Mouse (Mus musculus): ENCODE data around the gene Sostdc1. TPM values are rescaled to one million over a fixed set of nuclear protein-coding genes. Genes with fewer than 3 reads are reported as not detected.
A peak's percentile ranks its signal among the peaks of the same experiment; 100 is the strongest.

Sostdc1 gene
- polyA plus RNA-seq, 1 experiment from 2014 or later = 3.2 TPM

DNA sequence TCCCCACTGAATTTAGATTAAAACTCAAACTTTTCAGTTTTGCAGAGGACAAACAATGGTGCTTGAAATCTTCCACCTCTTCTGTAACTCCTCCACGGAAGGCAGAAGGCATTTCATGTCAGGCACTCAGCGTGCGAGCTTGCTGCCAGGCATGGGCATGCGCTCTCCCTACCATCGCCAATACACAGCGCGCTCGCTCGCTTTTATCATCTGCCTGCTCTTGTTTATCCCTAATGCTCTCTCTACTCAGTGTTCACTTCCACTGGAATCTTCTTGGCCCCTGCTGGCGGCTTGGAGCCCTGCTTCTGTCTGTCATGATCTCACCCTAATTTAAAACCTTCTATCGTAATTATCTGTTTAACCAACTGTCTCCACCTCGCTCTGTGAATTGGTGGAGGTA is 11.6 kb upstream of the Sostdc1 start:
- TF ChIP-seq EP300 (optimal IDR thresholded peaks at IDR 0.05) (no peak), CTCF (IDR thresholded peaks at IDR 0.05; ENCODE audit: low read depth) (no peak)
- WGBS = 80% methylated on average over 12 of the region's 12 CpGs
- Histone ChIP-seq H3K27me3 (ENCODE audit: control insufficient read depth, insufficient read depth, low read length) (no peaks in the 10 kb centered on the region), H3K9ac (ENCODE audit: low read length) (no peak overlapping the region), H3K9me3 (ENCODE audit: control insufficient read depth, low read length) (no peaks in the 10 kb centered on the region), H3K4me1 (replicated peaks; ENCODE audit: control insufficient read depth, insufficient read depth) (no peaks in the 10 kb centered on the region), H3K36me3 (ENCODE audit: control insufficient read depth, insufficient read depth, low read length) (no peaks in the 10 kb centered on the region), H3K4me2 (replicated peaks; ENCODE audit: low read depth) (no peak overlapping the region), H3K4me3 (ENCODE audit: low read depth, low read length) (no peak overlapping the region), H3K27ac (replicated peaks) (no peak overlapping the region)
- no peak for DNase-seq (ENCODE audit: low spot score)
- ATAC-seq (ENCODE audit: low FRiP score, low TSS enrichment) = no peak

DNA sequence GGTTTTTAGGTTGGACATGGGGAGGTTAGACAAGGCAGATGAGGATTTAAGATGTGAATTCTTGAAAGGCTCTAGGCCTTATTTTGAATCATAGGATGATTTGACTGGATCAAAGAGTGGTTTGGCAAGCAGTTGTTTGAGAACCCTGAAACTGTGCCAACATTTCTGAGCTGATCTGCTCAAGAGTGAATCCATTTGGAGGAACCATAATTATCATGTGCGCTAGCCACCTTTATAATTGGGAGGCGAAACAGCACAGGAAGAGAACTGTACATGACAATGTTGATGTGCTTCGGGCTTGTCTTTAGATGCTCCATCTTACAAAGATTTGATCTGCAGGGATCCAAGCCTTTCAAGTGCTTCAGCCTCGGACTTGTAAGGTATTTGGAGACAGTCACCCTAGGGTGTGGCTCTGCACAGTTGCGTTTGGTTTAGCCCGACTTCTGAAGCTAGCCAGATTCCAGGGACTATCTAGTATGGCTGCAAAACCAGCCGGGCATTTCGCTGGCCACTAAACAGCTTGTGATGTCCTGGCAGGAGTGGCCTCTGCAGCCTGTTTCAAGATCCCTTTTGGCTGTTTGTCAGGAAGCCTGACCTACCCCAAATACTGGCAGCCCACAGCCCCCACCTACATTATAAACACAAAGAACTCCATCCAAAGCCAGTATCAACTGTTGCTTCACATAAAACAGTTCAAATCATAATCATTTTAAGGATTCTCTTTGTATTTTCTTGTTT is 10.9 kb upstream of the Sostdc1 start:
- DNase-seq (ENCODE audit: low spot score) (no peak), ATAC-seq (ENCODE audit: low FRiP score, low TSS enrichment) (no peak)
- H3K9ac ChIP-seq (ENCODE audit: low read length) = no peak overlapping the region
- H3K27ac ChIP-seq (replicated peaks) = no peak overlapping the region
- WGBS = 67% methylated on average over 8 of the region's 8 CpGs
- H3K9me3 ChIP-seq (ENCODE audit: control insufficient read depth, low read length) = no peaks in the 10 kb centered on the region
- TF ChIP-seq EP300 (optimal IDR thresholded peaks at IDR 0.05) = no peak
- TF ChIP-seq CTCF (IDR thresholded peaks at IDR 0.05; ENCODE audit: low read depth) = no peak
- H3K36me3 ChIP-seq (ENCODE audit: control insufficient read depth, insufficient read depth, low read length) = no peaks in the 10 kb centered on the region
- H3K4me3 ChIP-seq (ENCODE audit: low read depth, low read length) = no peak overlapping the region
- H3K27me3 ChIP-seq (ENCODE audit: control insufficient read depth, insufficient read depth, low read length) = no peaks in the 10 kb centered on the region
- H3K4me2 ChIP-seq (replicated peaks; ENCODE audit: low read depth) = no peak overlapping the region
- no peaks in the 10 kb centered on the region for H3K4me1 ChIP-seq (replicated peaks; ENCODE audit: control insufficient read depth, insufficient read depth)

GRCm38 (mm10) chr12:36308737-36309420 is 5.1 kb upstream of the Sostdc1 start:
- H3K4me3 ChIP-seq (ENCODE audit: low read depth, low read length) = no peak overlapping the region
- TF ChIP-seq CTCF (IDR thresholded peaks at IDR 0.05; ENCODE audit: low read depth) (no peak), EP300 (optimal IDR thresholded peaks at IDR 0.05) (no peak)
- H3K4me1 ChIP-seq (replicated peaks; ENCODE audit: control insufficient read depth, insufficient read depth) = no peaks in the 10 kb centered on the region
- no peak for DNase-seq (ENCODE audit: low spot score)
- no peak overlapping the region for H3K4me2 ChIP-seq (replicated peaks; ENCODE audit: low read depth)
- H3K27ac ChIP-seq (replicated peaks) = no peak overlapping the region
- H3K9ac ChIP-seq (ENCODE audit: low read length) = no peak overlapping the region
- no peaks in the 10 kb centered on the region for H3K36me3 ChIP-seq (ENCODE audit: control insufficient read depth, insufficient read depth, low read length)
- no peaks in the 10 kb centered on the region for H3K27me3 ChIP-seq (ENCODE audit: control insufficient read depth, insufficient read depth, low read length)
- H3K9me3 ChIP-seq (ENCODE audit: control insufficient read depth, low read length) = no peaks in the 10 kb centered on the region
- WGBS = 80% methylated on average over 6 of the region's 6 CpGs
- ATAC-seq (ENCODE audit: low FRiP score, low TSS enrichment) = no peak

- Histone ChIP-seq H3K36me3 (ENCODE audit: control insufficient read depth, insufficient read depth, low read length) (no peaks in the 10 kb centered on the region), H3K27ac (replicated peaks) (no peak overlapping the region), H3K27me3 (ENCODE audit: control insufficient read depth, insufficient read depth, low read length) (no peaks in the 10 kb centered on the region), H3K4me2 (replicated peaks; ENCODE audit: low read depth) (no peak overlapping the region), H3K4me1 (replicated peaks; ENCODE audit: control insufficient read depth, insufficient read depth) (no peaks in the 10 kb centered on the region), H3K4me3 (ENCODE audit: low read depth, low read length) (no peak overlapping the region), H3K9me3 (ENCODE audit: control insufficient read depth, low read length) (no peaks in the 10 kb centered on the region), H3K9ac (ENCODE audit: low read length) (no peak overlapping the region)
- TF ChIP-seq EP300 (optimal IDR thresholded peaks at IDR 0.05) = no peak
- TF ChIP-seq CTCF (IDR thresholded peaks at IDR 0.05; ENCODE audit: low read depth) = no peak
- peak; percentile 42; the same call in 1 of the 2 replicates for ATAC-seq (ENCODE audit: low FRiP score, low TSS enrichment)
- no peak for DNase-seq (ENCODE audit: low spot score)
- WGBS = 36% methylated on average over 2 of the region's 2 CpGs
These were observed 924 bp upstream of the Sostdc1 start for GRCm38 (mm10) chr12:36313015-36313414.

DNA sequence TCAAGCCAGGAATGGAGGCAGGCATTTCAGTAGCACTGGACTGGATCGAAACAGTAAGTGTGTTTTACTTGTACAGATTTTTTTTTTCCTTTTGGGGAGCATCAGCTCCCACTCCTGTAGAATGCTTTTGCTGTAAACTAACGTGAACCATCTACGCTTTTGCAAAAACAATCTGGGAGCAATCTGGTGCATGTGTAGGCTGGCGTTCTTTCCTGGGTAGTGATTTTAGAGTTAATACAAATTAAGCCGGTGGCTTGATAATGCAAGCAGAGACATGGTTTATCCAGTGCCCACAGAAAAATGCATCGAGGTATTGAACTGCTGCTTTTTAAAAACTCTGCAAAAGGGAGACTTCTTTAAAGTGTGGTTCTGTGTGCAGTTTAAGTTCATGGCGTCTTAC is 507 bp downstream of the Sostdc1 start:
- H3K4me3 ChIP-seq (ENCODE audit: low read depth, low read length) = peak overlapping the region; percentile 10; the same call in 1 of the 2 replicates
- no peaks in the 10 kb centered on the region for H3K4me1 ChIP-seq (replicated peaks; ENCODE audit: control insufficient read depth, insufficient read depth)
- H3K27ac ChIP-seq (replicated peaks) = 0 out of 2 replicates have a peak overlapping the region, but pooled peaks have one; percentile 8
- no peaks in the 10 kb centered on the region for H3K9me3 ChIP-seq (ENCODE audit: control insufficient read depth, low read length)
- peak overlapping the region; percentile 38 for H3K4me2 ChIP-seq (replicated peaks; ENCODE audit: low read depth)
- no peak overlapping the region for H3K9ac ChIP-seq (ENCODE audit: low read length)
- TF ChIP-seq EP300 (optimal IDR thresholded peaks at IDR 0.05) (no peak), CTCF (IDR thresholded peaks at IDR 0.05; ENCODE audit: low read depth) (no peak)
- ATAC-seq (ENCODE audit: low FRiP score, low TSS enrichment) (no peak), DNase-seq (ENCODE audit: low spot score) (no peak)
- no peaks in the 10 kb centered on the region for H3K27me3 ChIP-seq (ENCODE audit: control insufficient read depth, insufficient read depth, low read length)
- WGBS = 41% methylated on average over 7 of the region's 7 CpGs
- H3K36me3 ChIP-seq (ENCODE audit: control insufficient read depth, insufficient read depth, low read length) = no peaks in the 10 kb centered on the region

DNA sequence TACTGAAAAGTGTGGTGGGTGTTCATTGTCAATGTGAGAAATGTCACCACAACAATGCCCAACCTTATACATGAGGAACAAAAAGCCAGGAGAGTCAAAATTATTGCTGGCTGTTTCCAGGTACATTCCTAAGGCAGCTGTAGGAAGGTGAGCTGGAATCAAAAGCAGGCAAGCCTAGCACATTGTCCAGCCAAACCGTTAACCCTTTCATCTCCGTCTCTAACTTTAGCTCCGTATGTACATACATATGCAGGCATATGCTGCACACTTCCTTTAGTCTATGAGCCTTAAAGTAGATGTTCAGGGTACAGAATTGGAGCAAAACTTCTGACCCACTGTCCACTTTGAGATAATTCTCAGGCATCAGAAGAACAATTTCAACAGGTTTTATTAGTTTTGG is 1.6 kb downstream of the Sostdc1 start:
- no peak overlapping the region for H3K4me3 ChIP-seq (ENCODE audit: low read depth, low read length)
- H3K4me2 ChIP-seq (replicated peaks; ENCODE audit: low read depth) = no peak overlapping the region
- no peak for DNase-seq (ENCODE audit: low spot score)
- 77% methylated on average over 3 of the region's 3 CpGs for WGBS
- H3K4me1 ChIP-seq (replicated peaks; ENCODE audit: control insufficient read depth, insufficient read depth) = no peaks in the 10 kb centered on the region
- TF ChIP-seq CTCF (IDR thresholded peaks at IDR 0.05; ENCODE audit: low read depth) (no peak), EP300 (optimal IDR thresholded peaks at IDR 0.05) (no peak)
- H3K36me3 ChIP-seq (ENCODE audit: control insufficient read depth, insufficient read depth, low read length) = no peaks in the 10 kb centered on the region
- H3K9me3 ChIP-seq (ENCODE audit: control insufficient read depth, low read length) = no peaks in the 10 kb centered on the region
- no peak overlapping the region for H3K27ac ChIP-seq (replicated peaks)
- no peak for ATAC-seq (ENCODE audit: low FRiP score, low TSS enrichment)
- no peaks in the 10 kb centered on the region for H3K27me3 ChIP-seq (ENCODE audit: control insufficient read depth, insufficient read depth, low read length)
- no peak overlapping the region for H3K9ac ChIP-seq (ENCODE audit: low read length)
